Mouse (Mus musculus): Measurements from ENCODE around the gene Fam20b. TPM values are rescaled to one million over a fixed set of nuclear protein-coding genes. Genes with fewer than 3 reads are reported as not detected.

The Fam20b gene
- 42.2 and 43.6 TPM in 2 replicates for polyA plus RNA-seq (2012; rRNA removed)

DNA sequence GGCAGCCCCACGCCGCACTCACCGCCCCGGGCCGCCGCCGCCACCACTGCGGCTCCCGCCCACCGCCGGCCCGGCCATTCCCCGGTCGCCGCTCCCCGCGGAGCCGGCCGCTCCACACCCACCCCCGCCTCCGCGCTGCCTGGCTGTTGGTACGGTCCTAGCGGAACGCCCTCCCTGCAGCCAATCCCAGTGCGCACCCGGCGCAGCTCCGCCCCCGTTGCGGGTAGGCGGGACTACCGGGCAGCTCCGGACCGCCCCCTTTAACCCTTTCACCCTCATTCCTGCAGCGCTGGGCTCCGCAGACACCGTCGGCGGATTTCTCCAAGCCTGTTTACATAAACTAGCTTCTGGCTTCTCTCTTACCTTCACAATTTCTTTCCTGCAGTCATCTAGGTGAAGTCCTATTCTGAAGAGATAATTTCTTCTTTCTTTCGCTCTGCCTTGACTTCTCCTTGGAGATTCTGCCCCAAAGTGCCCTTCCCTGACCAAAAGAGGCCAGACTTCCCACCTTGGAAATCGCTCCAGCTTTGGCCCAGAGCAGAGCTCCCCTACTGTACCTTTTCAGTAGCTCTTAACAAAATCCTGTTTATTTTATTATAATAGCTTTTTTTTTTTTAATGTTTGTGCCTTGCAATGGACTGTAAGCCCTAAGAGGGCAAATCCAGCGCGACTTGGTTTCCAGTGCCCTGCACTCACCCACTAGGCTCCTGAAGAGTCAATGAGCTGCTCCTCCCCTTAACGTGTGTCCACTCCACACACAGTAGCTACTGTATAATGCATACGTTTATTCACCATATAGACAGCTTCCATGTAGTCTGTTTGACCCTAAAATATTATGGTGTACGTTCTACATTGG is at the start of gene Fam20b:
Fam20b (minus strand) TSS at position 137 of the 856 bp plus-strand sequence.
- DNase-seq = peak; percentile 98
- whole genome bisulfite sequencing = 4% methylated on average over 44 of the region's 47 CpGs
- peaks cover 13% of the 10 kb centered on the region; the same call in 1 of the 2 replicates for H3K4me1 ChIP-seq (ENCODE audit: control insufficient read depth, insufficient read depth, low read length)
- peak within 1 kb of the TSS; percentile 95 for H3K4me3 ChIP-seq (ENCODE audit: insufficient read depth, low read depth, low read length)
- H3K27ac ChIP-seq (ENCODE audit: insufficient read depth, low read depth, low read length) = peak within 1 kb of the TSS; percentile 95
- no peaks in the 10 kb centered on the region for H3K27me3 ChIP-seq (replicated peaks; ENCODE audit: control insufficient read depth, insufficient read depth, low read length)
- TF ChIP-seq POLR2A (IDR thresholded peaks at IDR 0.05; ENCODE audit: low read depth, low read length) (no peak), CTCF (conservative IDR thresholded peaks at IDR 0.05; ENCODE audit: insufficient read depth, insufficient read length, low read depth, low read length) (no peak)
- no peaks in the 10 kb centered on the region for H3K36me3 ChIP-seq (ENCODE audit: control insufficient read depth, insufficient read depth, low read length)

DNA sequence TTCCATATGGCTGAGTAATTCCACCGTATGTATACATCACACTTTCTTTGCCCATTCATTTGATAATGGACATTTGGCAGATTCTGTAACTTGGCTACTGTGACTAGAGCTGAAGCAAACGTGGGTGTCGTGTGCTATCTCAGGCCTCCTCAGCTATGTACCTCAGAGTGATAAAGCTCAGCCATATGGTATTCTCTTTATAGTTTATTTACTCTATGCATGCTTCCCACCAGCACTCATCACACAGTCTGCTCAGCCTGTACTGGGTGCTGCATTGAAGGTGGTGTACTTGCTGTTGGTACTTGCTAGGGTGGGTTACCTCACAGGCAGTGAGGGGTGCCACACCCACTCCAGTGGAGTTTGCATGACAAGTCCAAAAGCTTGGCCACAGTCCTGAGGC is 46.4 kb upstream of the Fam20b start:
- TF ChIP-seq CTCF (conservative IDR thresholded peaks at IDR 0.05; ENCODE audit: insufficient read depth, insufficient read length, low read depth, low read length) (no peak), POLR2A (IDR thresholded peaks at IDR 0.05; ENCODE audit: low read depth, low read length) (no peak)
- no peaks in the 10 kb centered on the region for H3K36me3 ChIP-seq (ENCODE audit: control insufficient read depth, insufficient read depth, low read length)
- no peak for DNase-seq
- H3K4me1 ChIP-seq (ENCODE audit: control insufficient read depth, insufficient read depth, low read length) = no peaks in the 10 kb centered on the region
- H3K4me3 ChIP-seq (ENCODE audit: insufficient read depth, low read depth, low read length) = no peak overlapping the region
- no peaks in the 10 kb centered on the region for H3K27me3 ChIP-seq (replicated peaks; ENCODE audit: control insufficient read depth, insufficient read depth, low read length)
- 93% methylated on average over 3 of the region's 3 CpGs for WGBS
- no peak overlapping the region for H3K27ac ChIP-seq (ENCODE audit: insufficient read depth, low read depth, low read length)

DNA sequence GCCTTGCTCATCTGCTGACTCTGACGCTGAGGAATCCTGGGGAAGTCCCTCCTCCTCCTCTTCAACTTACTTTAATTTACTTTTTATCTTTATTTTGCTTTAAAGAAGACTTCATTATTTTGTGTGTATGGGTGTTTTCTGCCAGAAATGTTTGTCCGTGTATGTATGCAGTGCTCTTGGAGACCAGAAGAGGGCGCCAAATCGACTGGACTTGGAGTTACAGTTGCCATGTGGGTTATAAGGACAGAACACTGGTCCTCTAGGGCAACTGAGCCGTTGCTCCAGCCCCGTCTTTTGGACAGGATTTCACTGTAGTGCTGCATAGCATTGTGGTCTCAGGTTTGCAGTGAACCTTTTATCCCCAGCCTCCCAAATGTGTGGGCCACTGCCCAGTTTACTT is 45.7 kb upstream of the Fam20b start:
- no peaks in the 10 kb centered on the region for H3K36me3 ChIP-seq (ENCODE audit: control insufficient read depth, insufficient read depth, low read length)
- 0 out of 2 replicates have a peak, but pooled peaks have one; percentile 8 for TF ChIP-seq CTCF (conservative IDR thresholded peaks at IDR 0.05; ENCODE audit: insufficient read depth, insufficient read length, low read depth, low read length)
- TF ChIP-seq POLR2A (IDR thresholded peaks at IDR 0.05; ENCODE audit: low read depth, low read length) = no peak
- H3K27ac ChIP-seq (ENCODE audit: insufficient read depth, low read depth, low read length) = no peak overlapping the region
- H3K27me3 ChIP-seq (replicated peaks; ENCODE audit: control insufficient read depth, insufficient read depth, low read length) = no peaks in the 10 kb centered on the region
- no peaks in the 10 kb centered on the region for H3K4me1 ChIP-seq (ENCODE audit: control insufficient read depth, insufficient read depth, low read length)
- WGBS = 79% methylated on average over 6 of the region's 6 CpGs
- no peak overlapping the region for H3K4me3 ChIP-seq (ENCODE audit: insufficient read depth, low read depth, low read length)
- no peak for DNase-seq

DNA sequence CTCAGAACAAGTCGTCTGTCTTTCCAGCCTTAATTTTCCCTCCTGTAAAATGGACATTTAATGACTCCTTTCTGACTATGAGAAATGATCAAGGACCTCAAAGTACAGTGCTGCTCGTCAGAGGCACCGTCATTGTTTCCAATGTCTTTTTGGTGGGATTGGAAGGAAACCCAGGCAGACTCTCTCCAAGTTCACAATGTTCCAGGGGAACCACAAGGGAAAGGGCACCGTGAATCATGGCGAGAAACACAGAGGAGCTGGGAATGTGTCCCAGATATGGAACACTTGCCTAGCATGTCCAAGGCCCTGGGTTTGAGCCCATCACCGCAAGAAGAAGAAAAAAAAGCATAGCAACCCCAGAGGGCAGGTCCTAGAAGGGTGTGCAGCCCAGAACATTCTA is 44.4 kb upstream of the Fam20b start:
- Histone ChIP-seq H3K36me3 (ENCODE audit: control insufficient read depth, insufficient read depth, low read length) (no peaks in the 10 kb centered on the region), H3K4me3 (ENCODE audit: insufficient read depth, low read depth, low read length) (no peak overlapping the region), H3K27ac (ENCODE audit: insufficient read depth, low read depth, low read length) (no peak overlapping the region), H3K27me3 (replicated peaks; ENCODE audit: control insufficient read depth, insufficient read depth, low read length) (no peaks in the 10 kb centered on the region), H3K4me1 (ENCODE audit: control insufficient read depth, insufficient read depth, low read length) (no peaks in the 10 kb centered on the region)
- TF ChIP-seq POLR2A (IDR thresholded peaks at IDR 0.05; ENCODE audit: low read depth, low read length) (no peak), CTCF (conservative IDR thresholded peaks at IDR 0.05; ENCODE audit: insufficient read depth, insufficient read length, low read depth, low read length) (no peak)
- WGBS = 90% methylated on average over 6 of the region's 6 CpGs
- DNase-seq = no peak

DNA sequence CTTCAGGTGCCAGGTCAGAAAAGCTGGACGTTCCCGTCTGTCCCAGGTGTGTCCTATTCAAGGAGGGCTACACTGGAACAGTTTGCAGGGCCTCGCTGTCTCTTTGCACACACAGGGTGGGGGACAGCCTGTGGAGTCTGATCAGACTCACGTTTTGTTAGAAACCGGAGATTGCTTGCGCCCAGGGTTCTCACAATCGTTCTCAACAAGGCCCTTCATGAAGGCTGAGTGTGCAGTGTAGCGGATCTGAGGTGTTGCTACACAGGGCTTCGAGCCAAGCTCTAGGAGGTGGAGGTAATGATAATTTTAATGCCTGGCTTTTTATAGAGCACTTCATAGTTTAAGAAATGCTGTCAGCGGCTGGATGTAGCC is 42.5 kb upstream of the Fam20b start:
- TF ChIP-seq POLR2A (IDR thresholded peaks at IDR 0.05; ENCODE audit: low read depth, low read length) (no peak), CTCF (conservative IDR thresholded peaks at IDR 0.05; ENCODE audit: insufficient read depth, insufficient read length, low read depth, low read length) (no peak)

DNA sequence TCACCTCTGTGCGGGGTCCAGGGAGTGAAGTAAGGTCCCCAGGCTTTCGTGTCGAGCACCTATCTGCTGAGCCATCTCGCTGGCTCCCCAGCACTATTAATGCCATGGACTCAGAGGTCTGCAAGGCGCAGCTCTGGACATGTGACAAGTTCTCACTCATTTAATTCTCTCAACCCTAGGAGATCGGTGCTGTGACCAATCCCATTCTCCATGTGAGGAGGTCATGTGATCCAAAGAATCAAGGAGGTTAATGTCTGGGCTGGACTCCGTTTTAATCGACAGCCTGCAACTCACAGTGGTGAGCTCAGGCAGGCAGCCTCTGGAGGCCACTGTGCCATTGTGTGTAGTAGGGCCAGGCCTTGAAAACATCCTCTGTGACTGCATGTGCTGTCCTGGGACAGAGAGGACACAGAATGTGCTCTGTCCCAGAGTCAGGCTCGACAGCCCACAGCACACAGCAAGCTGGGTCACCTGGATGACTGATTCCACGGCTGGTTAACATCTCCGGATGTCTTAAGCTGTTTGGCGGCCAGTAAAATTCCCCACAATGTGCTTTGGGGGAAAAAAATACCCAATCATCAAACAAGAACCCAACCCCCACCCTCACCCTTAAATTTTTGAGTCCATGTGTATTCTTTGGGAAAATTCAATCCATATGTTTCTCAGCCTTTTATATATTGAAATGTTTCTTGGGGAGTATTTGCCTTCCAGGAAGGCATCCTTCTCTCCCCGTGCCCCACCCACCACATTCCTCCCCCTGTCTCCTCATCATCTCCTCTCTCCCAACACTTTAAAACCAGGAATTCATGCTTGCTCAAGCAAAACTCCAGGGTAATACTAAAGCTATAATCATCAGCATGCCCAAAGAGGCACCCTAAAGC is 41.9 kb upstream of the Fam20b start:
- H3K4me3 ChIP-seq (ENCODE audit: insufficient read depth, low read depth, low read length) = no peak overlapping the region
- H3K36me3 ChIP-seq (ENCODE audit: control insufficient read depth, insufficient read depth, low read length) = no peaks in the 10 kb centered on the region
- 58% methylated on average over 13 of the region's 13 CpGs for WGBS
- H3K27me3 ChIP-seq (replicated peaks; ENCODE audit: control insufficient read depth, insufficient read depth, low read length) = no peaks in the 10 kb centered on the region
- no peak for DNase-seq
- H3K4me1 ChIP-seq (ENCODE audit: control insufficient read depth, insufficient read depth, low read length) = no peaks in the 10 kb centered on the region
- no peak overlapping the region for H3K27ac ChIP-seq (ENCODE audit: insufficient read depth, low read depth, low read length)
- TF ChIP-seq CTCF (conservative IDR thresholded peaks at IDR 0.05; ENCODE audit: insufficient read depth, insufficient read length, low read depth, low read length) (no peak), POLR2A (IDR thresholded peaks at IDR 0.05; ENCODE audit: low read depth, low read length) (no peak)

More for the DNA sequence above, 42.5 kb upstream of the Fam20b start:
- Histone ChIP-seq H3K36me3 (ENCODE audit: control insufficient read depth, insufficient read depth, low read length) (no peaks in the 10 kb centered on the region), H3K4me1 (ENCODE audit: control insufficient read depth, insufficient read depth, low read length) (no peaks in the 10 kb centered on the region), H3K27ac (ENCODE audit: insufficient read depth, low read depth, low read length) (no peak overlapping the region), H3K4me3 (ENCODE audit: insufficient read depth, low read depth, low read length) (no peak overlapping the region), H3K27me3 (replicated peaks; ENCODE audit: control insufficient read depth, insufficient read depth, low read length) (no peaks in the 10 kb centered on the region)
- DNase-seq = peak; percentile 55
- 34% methylated on average over 10 of the region's 10 CpGs for WGBS

DNA sequence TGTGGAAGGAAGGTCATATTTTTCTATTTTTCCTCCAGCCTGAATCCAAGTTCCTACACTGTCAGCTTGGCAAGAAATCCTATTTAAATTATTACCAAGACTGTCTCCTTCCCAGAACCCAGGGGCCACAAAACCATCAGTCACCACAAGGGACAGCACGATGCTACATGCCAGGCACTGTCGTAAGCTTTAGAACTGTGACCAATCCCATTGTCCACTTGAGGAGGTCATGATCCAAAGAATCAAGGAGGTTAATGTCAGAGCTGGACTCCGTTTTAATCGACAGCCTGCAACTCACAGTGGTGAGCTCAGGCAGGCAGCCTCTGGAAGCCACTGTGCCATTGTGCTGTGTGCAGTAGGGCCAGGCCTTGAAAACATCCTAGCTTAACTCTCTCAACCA is 39.4 kb upstream of the Fam20b start:
- Histone ChIP-seq H3K27me3 (replicated peaks; ENCODE audit: control insufficient read depth, insufficient read depth, low read length) (no peaks in the 10 kb centered on the region), H3K27ac (ENCODE audit: insufficient read depth, low read depth, low read length) (no peak overlapping the region), H3K4me3 (ENCODE audit: insufficient read depth, low read depth, low read length) (no peak overlapping the region), H3K4me1 (ENCODE audit: control insufficient read depth, insufficient read depth, low read length) (no peaks in the 10 kb centered on the region), H3K36me3 (ENCODE audit: control insufficient read depth, insufficient read depth, low read length) (no peaks in the 10 kb centered on the region)
- WGBS = 60% methylated on average over 4 of the region's 4 CpGs
- no peak for DNase-seq
- no peak for TF ChIP-seq POLR2A (IDR thresholded peaks at IDR 0.05; ENCODE audit: low read depth, low read length)
- TF ChIP-seq CTCF (conservative IDR thresholded peaks at IDR 0.05; ENCODE audit: insufficient read depth, insufficient read length, low read depth, low read length) = no peak

All from kidney, adult 2 months (tissue).